Mouse (Mus musculus): ENCODE measurements at regions not wholly inside any gene's neighbourhood (a gene's known extent, or its start where the extent isn't known, plus 50 kb on each side); places are given as distances from the start of the nearest gene placed in this dataset.

GRCm38 (mm10) chr10:91583204-91583603 is 402.1 kb upstream of the Tmpo start:
- TF ChIP-seq GATA1 (IDR thresholded peaks at IDR 0.05; ENCODE audit: low read length) (no peak), TAL1 (IDR thresholded peaks at IDR 0.05; ENCODE audit: low read length) (no peak)
